Mouse (Mus musculus): Measurements from ENCODE around the gene Pla2g6. TPM values are rescaled to one million over a fixed set of nuclear protein-coding genes. Genes with fewer than 3 reads are reported as not detected.

The Pla2g6 gene
- total and polyA plus RNA-seq, 2 experiments from 2014 or later: 7.1 to 20.3 TPM

GRCm38 (mm10) chr15:79324373-79324772, 3.8 kb downstream of the Pla2g6 start:
- Histone ChIP-seq H3K27ac (ENCODE audit: low read depth) (peak overlapping the region; percentile 86), H3K9me3 (replicated peaks; ENCODE audit: control insufficient read depth, low read length) (no peaks in the 10 kb centered on the region), H3K9ac (replicated peaks; ENCODE audit: low read depth, low read length) (no peak overlapping the region), H3K4me1 (ENCODE audit: control insufficient read depth, insufficient read depth) (peaks cover 56% of the 10 kb centered on the region), H3K4me3 (ENCODE audit: low read depth, low read length) (no peak overlapping the region), H3K4me2 (ENCODE audit: low read depth, low read length) (no peak overlapping the region), H3K36me3 (replicated peaks; ENCODE audit: control insufficient read depth, insufficient read depth, low read length) (no peaks in the 10 kb centered on the region), H3K27me3 (ENCODE audit: control insufficient read depth, insufficient read depth, low read length) (no peaks in the 10 kb centered on the region)
- WGBS: 78% methylated on average over 3 of the region's 3 CpGs
- ATAC-seq (ENCODE audit: insufficient read depth, low read depth): no peak
- TF ChIP-seq EP300 (IDR thresholded peaks at IDR 0.05; ENCODE audit: low read depth) (no peak), CTCF (IDR thresholded peaks at IDR 0.05; ENCODE audit: low read depth) (no peak)
- DNase-seq (ENCODE audit: low spot score): no peak

DNA sequence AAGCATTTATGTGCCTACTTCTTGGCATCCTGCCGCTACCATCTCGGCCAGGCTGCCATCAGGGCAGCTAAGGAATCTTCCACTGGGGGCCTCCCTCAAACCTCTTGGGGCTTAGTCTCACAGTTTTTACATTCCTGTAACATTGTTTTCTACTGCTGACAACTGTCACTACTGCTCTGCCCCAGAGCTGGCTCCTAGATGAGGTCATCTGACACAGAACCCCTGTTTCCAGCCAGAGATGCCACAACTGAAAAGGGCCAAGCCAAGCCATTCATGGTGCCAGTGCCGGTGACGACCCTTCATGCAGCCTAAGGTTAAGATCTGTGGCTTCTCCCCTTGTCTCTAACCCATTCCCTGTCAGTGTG, 4.4 kb downstream of the Pla2g6 start:
- no peak overlapping the region for H3K4me2 ChIP-seq (ENCODE audit: low read depth, low read length)
- no peaks in the 10 kb centered on the region for H3K36me3 ChIP-seq (replicated peaks; ENCODE audit: control insufficient read depth, insufficient read depth, low read length)
- WGBS: 46% methylated on average over 4 of the region's 4 CpGs
- no peak for DNase-seq (ENCODE audit: low spot score)
- no peak overlapping the region for H3K9ac ChIP-seq (replicated peaks; ENCODE audit: low read depth, low read length)
- ATAC-seq (ENCODE audit: insufficient read depth, low read depth): no peak
- no peaks in the 10 kb centered on the region for H3K9me3 ChIP-seq (replicated peaks; ENCODE audit: control insufficient read depth, low read length)
- peaks cover 56% of the 10 kb centered on the region for H3K4me1 ChIP-seq (ENCODE audit: control insufficient read depth, insufficient read depth)
- TF ChIP-seq EP300 (IDR thresholded peaks at IDR 0.05; ENCODE audit: low read depth) (no peak), CTCF (IDR thresholded peaks at IDR 0.05; ENCODE audit: low read depth) (no peak)
- H3K4me3 ChIP-seq (ENCODE audit: low read depth, low read length): no peak overlapping the region
- H3K27ac ChIP-seq (ENCODE audit: low read depth): peak overlapping the region; percentile 86
- no peaks in the 10 kb centered on the region for H3K27me3 ChIP-seq (ENCODE audit: control insufficient read depth, insufficient read depth, low read length)

GRCm38 (mm10) chr15:79322991-79323790, 5.0 kb downstream of the Pla2g6 start:
- Histone ChIP-seq H3K9me3 (replicated peaks; ENCODE audit: control insufficient read depth, low read length) (no peaks in the 10 kb centered on the region), H3K4me3 (ENCODE audit: low read depth, low read length) (no peak overlapping the region), H3K4me1 (ENCODE audit: control insufficient read depth, insufficient read depth) (peaks cover 56% of the 10 kb centered on the region), H3K4me2 (ENCODE audit: low read depth, low read length) (peak overlapping the region; percentile 10; the same call in 1 of the 2 replicates), H3K36me3 (replicated peaks; ENCODE audit: control insufficient read depth, insufficient read depth, low read length) (no peaks in the 10 kb centered on the region), H3K27me3 (ENCODE audit: control insufficient read depth, insufficient read depth, low read length) (no peaks in the 10 kb centered on the region), H3K9ac (replicated peaks; ENCODE audit: low read depth, low read length) (0 out of 2 replicates have a peak overlapping the region, but pooled peaks have one; percentile 2), H3K27ac (ENCODE audit: low read depth) (peak overlapping the region; percentile 86)
- WGBS: 53% methylated on average over 6 of the region's 6 CpGs
- ATAC-seq (ENCODE audit: insufficient read depth, low read depth) (peak; percentile 34), DNase-seq (ENCODE audit: low spot score) (peak; percentile 78)
- TF ChIP-seq CTCF (IDR thresholded peaks at IDR 0.05; ENCODE audit: low read depth) (no peak), EP300 (IDR thresholded peaks at IDR 0.05; ENCODE audit: low read depth) (0 out of 2 replicates have a peak, but pooled peaks have one; percentile 62)

GRCm38 (mm10) chr15:79322281-79322990, 5.8 kb downstream of the Pla2g6 start:
- DNase-seq (ENCODE audit: low spot score) (no peak), ATAC-seq (ENCODE audit: insufficient read depth, low read depth) (0 out of 2 replicates have a peak, but pooled peaks have one; percentile 18)
- WGBS: 43% methylated on average over 11 of the region's 11 CpGs
- Histone ChIP-seq H3K9ac (replicated peaks; ENCODE audit: low read depth, low read length) (0 out of 2 replicates have a peak overlapping the region, but pooled peaks have one; percentile 2), H3K27me3 (ENCODE audit: control insufficient read depth, insufficient read depth, low read length) (no peaks in the 10 kb centered on the region), H3K9me3 (replicated peaks; ENCODE audit: control insufficient read depth, low read length) (no peaks in the 10 kb centered on the region), H3K4me3 (ENCODE audit: low read depth, low read length) (no peak overlapping the region), H3K4me1 (ENCODE audit: control insufficient read depth, insufficient read depth) (peaks cover 53% of the 10 kb centered on the region), H3K36me3 (replicated peaks; ENCODE audit: control insufficient read depth, insufficient read depth, low read length) (no peaks in the 10 kb centered on the region), H3K4me2 (ENCODE audit: low read depth, low read length) (no peak overlapping the region; the same call in 1 of the 2 replicates), H3K27ac (ENCODE audit: low read depth) (peak overlapping the region; percentile 86)
- TF ChIP-seq EP300 (IDR thresholded peaks at IDR 0.05; ENCODE audit: low read depth): no peak
- no peak for TF ChIP-seq CTCF (IDR thresholded peaks at IDR 0.05; ENCODE audit: low read depth)

- WGBS: 32% methylated on average over 5 of the region's 5 CpGs
- Histone ChIP-seq H3K4me1 (ENCODE audit: control insufficient read depth, insufficient read depth) (peaks cover 46% of the 10 kb centered on the region), H3K36me3 (replicated peaks; ENCODE audit: control insufficient read depth, insufficient read depth, low read length) (no peaks in the 10 kb centered on the region), H3K9ac (replicated peaks; ENCODE audit: low read depth, low read length) (no peak overlapping the region), H3K4me2 (ENCODE audit: low read depth, low read length) (no peak overlapping the region), H3K4me3 (ENCODE audit: low read depth, low read length) (no peak overlapping the region), H3K27me3 (ENCODE audit: control insufficient read depth, insufficient read depth, low read length) (no peaks in the 10 kb centered on the region), H3K9me3 (replicated peaks; ENCODE audit: control insufficient read depth, low read length) (no peaks in the 10 kb centered on the region), H3K27ac (ENCODE audit: low read depth) (peak overlapping the region; percentile 86; the same call in 1 of the 2 replicates)
- DNase-seq (ENCODE audit: low spot score): no peak
- no peak for ATAC-seq (ENCODE audit: insufficient read depth, low read depth)
- no peak for TF ChIP-seq EP300 (IDR thresholded peaks at IDR 0.05; ENCODE audit: low read depth)
- no peak for TF ChIP-seq CTCF (IDR thresholded peaks at IDR 0.05; ENCODE audit: low read depth)
These were observed 6.4 kb downstream of the Pla2g6 start for GRCm38 (mm10) chr15:79321733-79322190.

Measured in heart, postnatal 0 days (tissue).